Mouse (Mus musculus): ENCODE data around the gene Timm10b.

Gene Timm10b

GRCm38 (mm10) chr7:105639756-105640155 is at the start of gene Timm10b:
Timm10b (plus strand) TSS chr7:105640056.
- in situ Hi-C loops (cut with MseI, MboI), result no loop called here

- in situ Hi-C loops (cut with MseI, MboI), result no loop called here
Observed at GRCm38 (mm10) chr7:105590097-105590496, 49.8 kb upstream of the Timm10b start.

DNA sequence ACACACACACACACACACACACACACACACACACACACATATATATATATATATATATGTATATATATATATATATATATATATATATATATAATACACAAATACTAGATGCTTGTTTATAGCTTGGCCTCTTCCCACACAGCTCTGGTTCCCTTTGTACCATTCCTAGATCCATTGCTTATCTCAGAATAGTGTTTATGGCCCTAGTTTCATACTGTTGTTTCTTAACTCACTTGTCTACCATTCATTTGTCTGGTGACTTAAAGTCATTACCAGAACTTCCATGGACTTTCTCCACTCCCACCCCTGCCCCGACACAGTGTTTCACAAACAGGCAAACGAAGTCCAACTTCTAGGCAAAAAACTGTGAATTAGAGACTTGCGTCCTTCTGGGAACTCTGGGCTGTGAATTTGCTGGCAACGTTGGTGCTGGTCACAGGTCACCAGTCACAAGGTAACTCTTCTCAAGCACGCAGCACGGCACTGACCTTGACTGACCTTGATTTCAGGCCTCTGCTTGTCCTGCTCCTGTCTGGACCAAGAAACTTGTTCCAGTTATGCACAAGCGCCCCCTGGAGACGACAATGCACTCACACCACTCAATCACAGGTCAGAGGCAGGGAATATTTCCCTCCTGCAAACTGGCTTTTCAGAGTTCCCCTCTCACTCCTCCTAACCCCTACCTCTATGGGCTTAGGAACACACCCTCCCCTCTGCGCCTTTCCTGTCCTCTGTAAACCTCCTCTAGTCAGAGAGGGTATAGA is 36.8 kb upstream of the Timm10b start:
- in situ Hi-C loops (cut with MseI, MboI), result loop anchor here (5.0 kb wide), 2 partner anchors 56 to 66 kb away; no protein-coding TSS in a partner anchor

DNA sequence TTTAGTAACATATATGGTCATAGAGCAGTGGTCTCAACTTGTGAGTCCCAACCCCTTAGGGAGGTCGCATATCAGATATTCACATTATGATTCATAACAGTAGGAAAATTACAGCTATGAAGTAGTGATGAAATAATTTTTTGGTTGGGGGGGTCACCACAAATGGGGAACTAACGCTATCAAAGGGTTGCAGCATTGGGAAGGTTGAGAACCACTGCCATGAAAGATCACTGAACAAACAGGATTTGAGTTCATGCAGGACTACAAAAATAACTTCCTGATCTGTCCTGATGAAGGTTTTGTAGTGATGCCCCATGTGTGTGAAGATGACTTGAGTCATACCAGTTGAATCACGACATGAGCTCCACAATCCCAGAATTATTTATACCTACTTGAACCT is 31.4 kb upstream of the Timm10b start:
- in situ Hi-C loops (cut with MseI, MboI), result no loop called here

GRCm38 (mm10) chr7:105611767-105612166 is 28.1 kb upstream of the Timm10b start:
- in situ Hi-C loops (cut with MseI, MboI), result loop anchor here in 1 of 2 experiments (10.0 kb wide), 1 partner anchor 207 kb away; the partner anchor contains the start of genes Cnga4 and Fam160a2

DNA sequence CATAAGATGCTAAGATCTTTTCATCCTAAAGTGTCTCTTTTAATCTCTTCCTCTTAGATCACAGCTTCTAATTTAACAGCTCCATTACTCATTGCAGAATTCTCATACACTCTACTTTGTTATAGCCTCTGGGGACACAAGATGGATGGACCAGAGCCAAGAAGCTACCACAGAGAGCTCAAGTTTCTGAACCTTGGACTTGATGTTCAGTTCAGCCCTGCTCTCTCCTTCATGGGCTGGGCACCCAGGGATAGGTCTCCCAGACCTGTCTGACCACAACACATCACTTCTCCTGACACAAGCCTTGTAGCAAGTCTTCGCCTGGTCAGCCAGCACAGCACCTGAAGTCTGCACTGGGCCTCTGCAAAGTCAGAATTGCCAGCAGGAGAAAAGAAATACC is 25.5 kb upstream of the Timm10b start:
- in situ Hi-C loops (cut with MseI, MboI), result loop anchor here in 1 of 2 experiments (10.0 kb wide), 1 partner anchor 210 kb away; the partner anchor contains the start of genes Cnga4 and Fam160a2

DNA sequence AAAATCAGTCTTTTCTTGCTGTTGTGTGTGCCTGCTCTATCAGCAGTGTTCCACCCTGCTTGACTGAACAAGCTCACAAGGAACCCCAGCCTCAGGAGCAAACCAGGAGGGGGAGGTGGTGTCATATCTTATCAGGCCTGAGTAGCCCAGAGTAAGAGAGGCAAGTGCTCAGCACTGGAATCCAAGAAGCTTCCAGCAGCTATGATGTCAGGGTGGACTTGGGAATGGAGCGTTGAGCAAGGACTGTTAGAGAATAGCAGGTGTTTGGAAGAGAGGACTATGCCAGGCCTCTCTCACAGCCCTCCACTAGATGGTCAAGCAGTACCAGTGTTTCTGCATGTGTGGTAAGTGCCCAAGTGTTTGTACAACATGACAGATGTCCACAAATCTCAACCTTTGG is 24.1 kb upstream of the Timm10b start:
- in situ Hi-C loops (cut with MseI, MboI), result loop anchor here in 1 of 2 experiments (10.0 kb wide), 1 partner anchor 211 kb away; the partner anchor contains the start of genes Cnga4 and Fam160a2

- in situ Hi-C loops (cut with MseI, MboI), result loop anchor here in 1 of 2 experiments (10.0 kb wide), 1 partner anchor 212 kb away; the partner anchor contains the start of genes Cnga4 and Fam160a2
Observed at GRCm38 (mm10) chr7:105616561-105616960, 23.3 kb upstream of the Timm10b start.

GRCm38 (mm10) chr7:105617810-105618209 is 22.0 kb upstream of the Timm10b start:
- in situ Hi-C loops (cut with MseI, MboI), result loop anchor here in 1 of 2 experiments (10.0 kb wide), 1 partner anchor 213 kb away; the partner anchor contains the start of genes Cnga4 and Fam160a2

DNA sequence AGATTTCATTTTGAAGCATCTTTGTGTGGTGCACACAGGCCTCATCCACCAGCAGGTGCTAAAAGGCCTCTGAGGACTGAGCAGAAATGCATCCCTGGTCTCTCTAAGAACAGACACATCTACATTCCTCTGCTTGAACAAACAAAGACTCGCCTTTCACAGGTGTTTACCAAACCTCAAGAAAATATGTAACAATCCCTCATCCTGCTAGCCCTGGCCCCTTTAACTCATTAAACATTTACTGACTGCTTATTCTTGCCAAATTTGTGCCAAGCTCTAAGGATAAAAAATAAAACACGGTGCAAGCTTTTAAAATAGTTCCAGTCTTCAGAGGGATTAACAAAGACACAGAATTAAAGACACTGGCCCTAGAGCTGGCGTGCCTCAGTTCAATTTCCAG is 20.2 kb upstream of the Timm10b start:
- in situ Hi-C loops (cut with MseI, MboI), result loop anchor here in 1 of 2 experiments (10.0 kb wide), 1 partner anchor 215 kb away; the partner anchor contains the start of genes Cnga4 and Fam160a2

GRCm38 (mm10) chr7:105621053-105621452 is 18.8 kb upstream of the Timm10b start:
- in situ Hi-C loops (cut with MseI, MboI), result no loop called here

GRCm38 (mm10) chr7:105621646-105622292 is 18.1 kb upstream of the Timm10b start:
- in situ Hi-C loops (cut with MseI, MboI), result no loop called here

- in situ Hi-C loops (cut with MseI, MboI), result no loop called here
Observed at GRCm38 (mm10) chr7:105625397-105625796, 14.5 kb upstream of the Timm10b start.

DNA sequence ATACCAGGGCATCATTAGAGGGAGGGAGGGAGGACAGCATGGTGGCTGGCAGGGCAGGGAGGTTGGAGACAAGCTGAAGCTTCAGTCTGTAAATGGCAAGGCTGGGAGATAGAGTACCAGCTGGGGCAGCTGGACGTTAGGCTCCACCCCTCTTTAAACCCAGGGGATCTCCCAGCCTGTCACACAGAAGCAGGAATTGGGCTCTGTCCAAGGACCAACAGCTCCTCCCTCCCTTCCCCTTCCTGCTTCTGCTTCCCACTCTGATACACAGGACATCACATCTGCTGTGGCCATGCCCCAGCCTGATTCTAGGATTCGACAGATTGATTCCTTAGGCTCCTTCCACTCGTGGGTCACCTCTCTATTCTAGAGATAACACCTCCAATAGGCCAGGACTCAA is 11.2 kb upstream of the Timm10b start:
- in situ Hi-C loops (cut with MseI, MboI), result no loop called here

GRCm38 (mm10) chr7:105632551-105632972 is 7.3 kb upstream of the Timm10b start:
- in situ Hi-C loops (cut with MseI, MboI), result no loop called here

- in situ Hi-C loops (cut with MseI, MboI), result no loop called here
Observed at GRCm38 (mm10) chr7:105633127-105633800, 6.6 kb upstream of the Timm10b start, which contains the start of gene Trim3. Trim3 (minus strand) TSS chr7:105633571.

- in situ Hi-C loops (cut with MseI, MboI), result no loop called here
Observed at GRCm38 (mm10) chr7:105633801-105634135, 6.1 kb upstream of the Timm10b start.

- in situ Hi-C loops (cut with MseI, MboI), result no loop called here
Observed at GRCm38 (mm10) chr7:105634272-105634920, 5.5 kb upstream of the Timm10b start.

DNA sequence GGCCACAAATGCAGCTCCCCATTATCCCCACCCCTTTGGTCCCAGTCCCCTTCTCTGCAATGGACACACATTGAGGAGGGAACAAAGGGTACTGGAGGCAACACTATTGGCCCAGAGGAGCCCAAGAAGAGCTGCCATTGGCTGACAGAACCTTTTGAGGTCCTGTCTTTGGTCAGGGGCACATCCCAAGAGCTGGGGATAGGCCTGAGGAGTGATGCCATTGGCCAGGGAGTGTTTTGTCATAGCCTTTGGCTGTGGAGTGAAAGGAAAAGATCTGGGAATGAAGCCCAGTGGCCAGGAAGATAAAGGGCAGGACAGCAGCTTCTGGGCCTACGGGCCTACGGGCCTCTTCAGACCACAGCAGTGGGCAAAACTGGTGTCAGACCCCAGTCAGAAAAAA is 4.1 kb upstream of the Timm10b start:
- in situ Hi-C loops (cut with MseI, MboI), result no loop called here

DNA sequence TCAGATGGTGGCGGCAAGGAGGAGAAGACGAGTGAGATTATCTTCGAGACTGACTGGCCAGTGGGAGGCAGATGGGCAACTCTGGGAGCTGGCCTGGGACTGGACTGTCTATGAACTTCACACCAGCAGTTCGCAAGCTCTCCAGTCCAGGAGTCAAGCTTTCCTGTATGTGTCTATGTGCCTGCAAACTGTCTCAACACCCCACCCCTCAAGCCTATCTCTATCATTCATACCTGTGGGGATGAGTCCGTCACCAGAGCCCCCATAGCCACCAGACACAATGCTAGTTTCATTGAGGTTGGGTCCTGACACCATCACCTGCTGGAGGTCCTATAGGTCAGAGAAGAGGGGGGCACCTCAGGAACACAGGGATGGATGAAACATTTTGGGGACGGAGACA is 1.1 kb upstream of the Timm10b start:
- in situ Hi-C loops (cut with MseI, MboI), result no loop called here

- in situ Hi-C loops (cut with MseI, MboI), result no loop called here
Observed at GRCm38 (mm10) chr7:105639304-105639703, 552 bp upstream of the Timm10b start.
